8 mouse cellular contexts compared by ENCODE assay signal in genomic region chr4:22357266-22357930, GRCm38 (mm10). TPM values are rescaled to one million over a fixed set of nuclear protein-coding genes. Genes with fewer than 3 reads are reported as not detected.
A peak's percentile ranks its signal among the peaks of the same experiment; 100 is the strongest.
DNase-seq lines count a peak whose midpoint lies in the region; ATAC-seq lines count a peak whose summit lies in the region.

Gene Fbxl4 (plus strand): TSS chr4:22357543.

- peak within 1 kb of the TSS; percentile 90 for H3K27ac ChIP-seq in intestine, embryonic 14.5 days (ENCODE audit: low read depth)

- H3K36me3 ChIP-seq in intestine, embryonic 14.5 days (ENCODE audit: control insufficient read depth, insufficient read depth, low read length): no peaks in the 10 kb centered on the region

- peak; percentile 91 to 97 for DNase-seq in adrenal gland, adult (ENCODE audit: inconsistent age in 2 of 2, low spot score in 1 of 2)
- peak; percentile 85 for DNase-seq in embryo, embryonic 10.5 days (ENCODE audit: low spot score)
- DNase-seq in gastrocnemius, postnatal 25 days: peak; percentile 92
- DNase-seq in intestine, embryonic 14.5 days (ENCODE audit: low spot score): peak; percentile 97
- DNase-seq in left cerebral cortex, postnatal 14 days (ENCODE audit: low spot score in 2 of 2): peak; percentile 82 to 83
- peak; percentile 75 for DNase-seq in mesoderm, embryonic 11.5 days (ENCODE audit: low read depth, low spot score)
- peak; percentile 77 to 84 for DNase-seq in right cerebral cortex, postnatal 36 days (ENCODE audit: low spot score in 2 of 2)
- DNase-seq in yolk sac, embryonic 10.5 days (ENCODE audit: low spot score): peak; percentile 92

- no peaks in the 10 kb centered on the region for H3K27me3 ChIP-seq in intestine, embryonic 14.5 days (replicated peaks; ENCODE audit: control insufficient read depth, insufficient read depth, low read length)

- intact Hi-C loops in left cerebral cortex, postnatal 14 days (cut with DNase I): no loop called here

- H3K9ac ChIP-seq in intestine, embryonic 14.5 days (ENCODE audit: low read length): peak within 1 kb of the TSS; percentile 73

- peaks cover 7% of the 10 kb centered on the region for H3K4me1 ChIP-seq in intestine, embryonic 14.5 days (replicated peaks; ENCODE audit: control insufficient read depth, insufficient read depth, low read length)

- H3K4me3 ChIP-seq in intestine, embryonic 14.5 days (ENCODE audit: low read depth, low read length): peak within 1 kb of the TSS; percentile 74

- H3K4me2 ChIP-seq in intestine, embryonic 14.5 days (ENCODE audit: low read length): peak within 1 kb of the TSS; percentile 65

- under 1% methylated on average over 60 of the region's 62 CpGs for WGBS in intestine, embryonic 14.5 days

- peak; percentile 98 for ATAC-seq in intestine, embryonic 14.5 days (replicated peaks; ENCODE audit: low FRiP score, low TSS enrichment, low read depth)

- H3K9me3 ChIP-seq in intestine, embryonic 14.5 days (ENCODE audit: control insufficient read depth, low read length): no peaks in the 10 kb centered on the region

RNA-seq across cellular contexts. Expression of gene Fbxl4, which starts in this region (rescaled TPM):
- total RNA-seq in gastrocnemius, postnatal 25 days (2021): 10 to 100 TPM; 12.8 to 13.0 TPM
- 15.0 and 16.3 TPM in 2 replicates for polyA plus RNA-seq in intestine, embryonic 14.5 days (2014; fragmentation: Nextera tagmentation; extraction: Ambion mirVana)
- 10 to 100 TPM; 13.4 to 13.6 TPM for total RNA-seq in left cerebral cortex, postnatal 14 days (2021)

Comparison
In these comparisons a context has a peak if more than half of its experiments do, and no peak if none do; other contexts are left out.
1. Peak in every context shown above with its lines: DNase-seq, ATAC-seq, H3K4me3 ChIP-seq and H3K27ac ChIP-seq.